Mouse (Mus musculus) ES-E14 (cell line): Measurements from ENCODE around the gene Arhgap31. TPM values are rescaled to one million over a fixed set of nuclear protein-coding genes. Genes with fewer than 3 reads are reported as not detected.

ENCODE experiments used
- DNase-seq: peaks from one replicate; pipeline ENCODE4 v3.0.0-alpha.2; 2013; ENCODE audit warnings: low read depth, low spot score
- H3K27ac ChIP-seq: 2 replicates; pipeline ENCODE4 v1.5.1; 2012; ENCODE audit warnings: low read depth, mild to moderate bottlenecking, low read length, moderate library complexity, mixed read lengths; ENCODE audit not compliant: poor library complexity, insufficient read depth, severe bottlenecking
- H3K36me3 ChIP-seq: 2 replicates; pipeline ENCODE4 v1.6.1; 2012; ENCODE audit warnings: mild to moderate bottlenecking, low read length, moderate library complexity, mixed read lengths; ENCODE audit not compliant: control insufficient read depth, poor library complexity, insufficient read depth, severe bottlenecking
- H3K4me1 ChIP-seq, 2 experiments: fragments of 150-350 bp in 1 of 2; sonication (generic) in 1 of 2; 2 replicates each; pipeline ENCODE4 v1.6.1; 2012; ENCODE audit warnings: low read length in 2 of 2, mild to moderate bottlenecking in 1 of 2, mixed read lengths in 1 of 2; ENCODE audit not compliant: control insufficient read depth in 2 of 2, insufficient read depth in 2 of 2, poor library complexity in 1 of 2
- H3K4me3 ChIP-seq, 2 experiments: fragments of 150-350 bp in 1 of 2; sonication (generic) in 1 of 2; 2 replicates each; pipeline ENCODE4 v1.5.1; 2012; ENCODE audit warnings: low read length in 2 of 2, low read depth in 1 of 2, mild to moderate bottlenecking in 1 of 2, mixed read lengths in 1 of 2; ENCODE audit not compliant: insufficient read depth in 1 of 2, poor library complexity in 1 of 2, severe bottlenecking in 1 of 2
- H3K9ac ChIP-seq: 2 replicates; pipeline ENCODE4 v1.6.1; 2012; ENCODE audit warnings: low read depth, mild to moderate bottlenecking, low read length, mixed read lengths; ENCODE audit not compliant: poor library complexity, insufficient read depth, severe bottlenecking
- H3K9me3 ChIP-seq: fragments of 150-350 bp; sonication (generic); 2 replicates; pipeline ENCODE4 v1.6.1; 2012; ENCODE audit warnings: low read depth, mild to moderate bottlenecking, low read length; ENCODE audit not compliant: control insufficient read depth, insufficient read depth
- CHD2 ChIP-seq: IDR thresholded peaks from 2 replicates; pipeline ENCODE4 v1.6.1; 2014; ENCODE audit warnings: mild to moderate bottlenecking, low read depth, low read length, inconsistent platforms
- HCFC1 ChIP-seq: IDR thresholded peaks from 2 replicates; pipeline ENCODE4 v1.6.1; 2012; ENCODE audit warnings: low read length, inconsistent platforms, borderline replicate concordance; ENCODE audit not compliant: insufficient read depth
- MAFK ChIP-seq: IDR thresholded peaks from 2 replicates; pipeline ENCODE4 v1.6.1; 2014; ENCODE audit warnings: mild to moderate bottlenecking, low read depth, low read length, inconsistent platforms; ENCODE audit not compliant: insufficient read depth
- ZC3H11A ChIP-seq: IDR thresholded peaks from 2 replicates; pipeline ENCODE4 v1.6.1; 2012; ENCODE audit warnings: low read depth, mild to moderate bottlenecking, inconsistent platforms, low read length, borderline replicate concordance
- ZNF384 ChIP-seq: IDR thresholded peaks from 2 replicates; pipeline ENCODE4 v1.6.1; 2012; ENCODE audit warnings: low read depth, low read length, inconsistent platforms
- in situ Hi-C, 2 experiments: fragments of 600-800 bp; cut with MboI; formaldehyde crosslinking; loops; one replicate each; pipeline ENCODE4 v1.15.1; 2025; ENCODE audit warnings: low sequenced_read_pairs in 2 of 2, inconsistent platforms in 1 of 2; ENCODE audit not compliant: unreplicated experiment in 2 of 2
- total RNA-seq: library from RNA; depleted of rRNA; stranded (reverse); fragments of 300-350 nt; gene quantifications from 2 replicates; pipeline ENCODE4 v1.2.3, GENCODE M21; 2012

The Arhgap31 gene
- total RNA-seq, 1 experiment, result 1.0 TPM

GRCm38 (mm10) chr16:38653390-38653871 is 59.6 kb downstream of the Arhgap31 start:
- Histone ChIP-seq H3K9me3 (no peaks in the 10 kb centered on the region), H3K9ac (no peak overlapping the region), H3K4me1 (peaks cover 0 to 3% of the 10 kb centered on the region in 2 experiments; a peak in 1 of 4 replicates), H3K36me3 (no peaks in the 10 kb centered on the region), H3K4me3 (no peak overlapping the region), H3K27ac (no peak overlapping the region)
- TF ChIP-seq CHD2, result no peak
- in situ Hi-C loops, result no loop called here
- DNase-seq, result no peak

- peaks cover 0 to 3% of the 10 kb centered on the region in 2 experiments; a peak in 1 of 4 replicates for H3K4me1 ChIP-seq
- no peak overlapping the region for H3K27ac ChIP-seq
- DNase-seq, result no peak
- H3K9ac ChIP-seq, result no peak overlapping the region
- H3K4me3 ChIP-seq, result no peak overlapping the region
- TF ChIP-seq MAFK (no peak), ZC3H11A (no peak), CHD2 (no peak), ZNF384 (no peak), HCFC1 (no peak)
- no peaks in the 10 kb centered on the region for H3K9me3 ChIP-seq
- H3K36me3 ChIP-seq, result no peaks in the 10 kb centered on the region
- in situ Hi-C loops, result no loop called here
Measured at GRCm38 (mm10) chr16:38652653-38653052, 60.4 kb downstream of the Arhgap31 start.

- no peak overlapping the region for H3K9ac ChIP-seq
- H3K36me3 ChIP-seq, result no peaks in the 10 kb centered on the region
- H3K27ac ChIP-seq, result no peak overlapping the region
- in situ Hi-C loops, result no loop called here
- H3K4me3 ChIP-seq, result no peak overlapping the region; a peak in 1 of 4 replicates
- peaks cover 0 to 3% of the 10 kb centered on the region in 2 experiments; a peak in 1 of 4 replicates for H3K4me1 ChIP-seq
- DNase-seq, result no peak
- TF ChIP-seq HCFC1 (no peak), ZC3H11A (no peak), ZNF384 (no peak), CHD2 (no peak), MAFK (no peak)
- H3K9me3 ChIP-seq, result no peaks in the 10 kb centered on the region
Measured at GRCm38 (mm10) chr16:38651721-38652231, 61.3 kb downstream of the Arhgap31 start.

- no peak overlapping the region for H3K27ac ChIP-seq
- TF ChIP-seq ZNF384 (no peak), ZC3H11A (no peak), CHD2 (no peak)
Measured at GRCm38 (mm10) chr16:38651306-38651705, 61.8 kb downstream of the Arhgap31 start.

GRCm38 (mm10) chr16:38649431-38649827 is 63.6 kb downstream of the Arhgap31 start:
- no peak for DNase-seq
- in situ Hi-C loops, result loop anchor here in 1 of 2 experiments (25.0 kb wide), 1 partner anchor 163 kb away; the partner anchor contains the start of gene Upk1b
- Histone ChIP-seq H3K4me3 (no peak overlapping the region), H3K36me3 (no peaks in the 10 kb centered on the region), H3K27ac (no peak overlapping the region), H3K9me3 (no peaks in the 10 kb centered on the region), H3K9ac (no peak overlapping the region), H3K4me1 (peaks cover 0 to 3% of the 10 kb centered on the region in 2 experiments; a peak in 1 of 4 replicates)
- TF ChIP-seq HCFC1, result no peak

More at GRCm38 (mm10) chr16:38651306-38651705, 61.8 kb downstream of the Arhgap31 start:
- Histone ChIP-seq H3K36me3 (no peaks in the 10 kb centered on the region), H3K4me3 (no peak overlapping the region), H3K4me1 (peaks cover 0 to 3% of the 10 kb centered on the region in 2 experiments; a peak in 1 of 4 replicates), H3K9me3 (no peaks in the 10 kb centered on the region), H3K9ac (no peak overlapping the region)
- DNase-seq, result no peak
- in situ Hi-C loops, result no loop called here
